Mouse (Mus musculus): ENCODE data around the gene Ppm1l.
"Not testable (repeated sequence)": the region's sequence is repeated elsewhere in the genome, so short reads cannot be mapped to it uniquely, and the experiment has no call there.

The Ppm1l gene

GRCm38 (mm10) chr3:69364151-69364550 is 47.5 kb downstream of the Ppm1l start:
- no peak for DNase-seq (ENCODE audit: low read depth in 2 of 2, low spot score in 2 of 2)

- no peak for DNase-seq (ENCODE audit: low read depth in 2 of 2, low spot score in 2 of 2)
Measured at GRCm38 (mm10) chr3:69367916-69368315, 51.3 kb downstream of the Ppm1l start.

- no peak for DNase-seq (ENCODE audit: low read depth in 2 of 2, low spot score in 2 of 2)
Measured at GRCm38 (mm10) chr3:69372731-69373130, 56.1 kb downstream of the Ppm1l start.

DNA sequence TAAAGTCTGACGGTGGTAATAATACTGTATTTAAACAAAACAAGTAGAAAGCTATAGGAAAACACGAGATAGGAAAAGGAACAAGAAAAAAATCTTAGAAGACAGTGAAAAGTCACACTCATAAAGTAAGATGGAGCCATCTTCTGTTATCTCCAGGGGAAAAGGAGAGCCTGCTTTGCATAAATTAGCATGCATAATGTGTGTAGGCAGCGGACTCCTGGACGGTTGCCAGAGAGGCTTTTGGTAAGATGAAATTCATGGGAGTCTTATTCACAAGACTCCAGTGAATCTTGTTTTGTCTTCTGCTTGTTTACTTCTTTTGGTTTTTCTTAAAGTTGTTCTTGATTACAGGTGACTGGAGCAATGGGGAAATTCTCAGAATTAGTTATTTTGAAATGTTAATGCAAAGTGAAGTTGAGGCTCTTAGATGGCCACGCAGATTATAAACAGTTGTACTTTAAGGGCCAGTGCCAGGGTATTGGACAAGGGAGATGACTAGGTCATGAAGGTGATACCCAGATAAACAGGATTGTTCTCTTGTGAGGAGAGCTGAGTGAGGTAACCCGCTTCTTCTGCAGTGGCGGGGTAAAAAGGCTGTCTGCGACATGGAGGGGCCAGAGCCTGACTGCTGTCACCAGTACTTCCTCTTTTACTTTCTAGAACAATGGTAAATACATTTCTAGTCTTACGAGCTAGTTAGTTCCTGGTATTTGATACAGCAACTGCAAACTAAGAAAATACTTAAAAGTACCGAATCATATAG is 57.1 kb downstream of the Ppm1l start:
- no peak for DNase-seq (ENCODE audit: low read depth in 2 of 2, low spot score in 2 of 2)

DNA sequence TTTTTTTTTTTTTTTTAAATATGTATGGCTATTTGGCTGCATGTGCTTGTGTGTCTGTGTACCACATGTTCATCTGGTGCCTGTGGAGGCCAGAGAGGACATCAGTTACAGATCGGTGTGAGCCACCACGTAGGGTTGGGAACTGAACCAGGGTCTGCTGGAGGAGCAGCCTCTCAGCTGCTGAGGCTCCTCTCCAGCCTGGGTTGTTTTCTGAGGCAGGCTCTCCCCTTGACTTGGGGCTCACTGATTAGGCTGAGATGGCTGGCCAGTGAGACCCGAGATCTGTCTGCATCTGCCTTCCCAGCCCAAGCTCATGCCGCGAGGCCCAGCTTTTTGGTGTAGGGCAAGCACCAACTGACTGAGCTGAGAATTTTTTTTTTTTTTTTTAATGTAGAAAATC is 57.9 kb downstream of the Ppm1l start:
- no peak for DNase-seq (ENCODE audit: low read depth in 2 of 2, low spot score in 2 of 2)

- DNase-seq (ENCODE audit: low read depth in 2 of 2, low spot score in 2 of 2), result no peak
Measured at GRCm38 (mm10) chr3:69374983-69375382, 58.3 kb downstream of the Ppm1l start.

- DNase-seq (ENCODE audit: low read depth in 2 of 2, low spot score in 2 of 2), result no peak
Measured at GRCm38 (mm10) chr3:69381213-69381612, 64.6 kb downstream of the Ppm1l start.

- not testable (repeated sequence) for DNase-seq (ENCODE audit: low read depth in 2 of 2, low spot score in 2 of 2)
Measured at GRCm38 (mm10) chr3:69391834-69392233, 75.2 kb downstream of the Ppm1l start.

DNA sequence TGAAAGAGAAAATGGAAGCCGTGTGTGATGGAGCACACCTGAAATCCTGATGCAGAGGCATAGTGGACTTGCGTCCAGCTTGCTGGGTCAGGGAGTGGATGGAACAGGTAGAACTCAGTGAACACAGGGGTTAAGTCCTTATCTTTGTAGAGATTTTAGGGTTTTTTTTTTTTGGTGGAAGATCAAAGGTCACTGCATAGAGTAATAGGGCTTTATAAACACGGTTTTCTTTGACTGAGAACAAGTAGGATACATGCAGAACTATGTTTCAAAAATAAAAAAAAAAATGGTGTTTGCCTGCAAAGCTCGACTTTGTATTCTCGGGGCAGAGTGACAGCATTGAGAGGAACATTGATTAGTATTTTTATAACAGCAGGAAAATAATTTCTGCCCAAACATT is 75.6 kb downstream of the Ppm1l start:
- no peak for DNase-seq (ENCODE audit: low read depth in 2 of 2, low spot score in 2 of 2)

DNA sequence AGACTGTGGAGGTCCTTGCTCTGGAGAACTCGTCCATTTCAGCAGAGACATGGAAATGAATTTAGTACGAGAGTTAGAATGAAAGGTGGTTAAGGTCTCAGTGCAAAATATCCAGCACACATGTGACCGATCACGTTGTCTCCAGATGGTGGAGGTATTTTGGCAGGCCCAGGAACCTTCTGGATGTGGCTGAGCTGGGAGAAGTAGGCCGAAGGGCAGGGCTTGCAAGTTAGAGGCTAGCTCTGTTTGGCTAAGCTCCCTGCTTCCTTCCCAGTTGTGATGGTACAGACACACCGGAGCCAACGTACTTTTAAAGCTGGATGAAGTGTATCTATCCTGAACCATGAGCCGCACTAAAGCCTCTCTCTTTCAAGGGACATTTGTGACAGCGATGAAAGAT is 76.4 kb downstream of the Ppm1l start:
- DNase-seq (ENCODE audit: low read depth in 2 of 2, low spot score in 2 of 2), result no peak

GRCm38 (mm10) chr3:69393991-69394390 is 77.3 kb downstream of the Ppm1l start:
- DNase-seq (ENCODE audit: low read depth in 2 of 2, low spot score in 2 of 2), result no peak

DNA sequence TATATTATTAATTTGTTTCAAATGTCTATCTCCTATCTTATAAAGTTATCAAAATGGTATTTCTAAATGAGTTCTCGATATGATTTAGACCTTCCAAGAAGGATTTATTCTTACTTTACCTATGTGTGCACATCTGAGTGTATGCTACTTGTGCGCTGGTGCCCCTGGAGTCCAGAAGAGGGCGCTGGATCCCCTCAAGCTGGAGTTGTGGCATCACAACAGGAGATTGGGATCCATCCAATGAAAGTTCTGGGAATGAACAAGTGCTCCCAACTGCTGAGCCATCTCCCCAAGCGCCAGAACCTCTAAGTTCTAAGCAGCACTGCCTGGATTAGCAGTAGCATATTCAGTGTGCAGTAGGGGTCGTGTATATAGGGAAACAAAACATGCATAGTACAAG is 78.4 kb downstream of the Ppm1l start:
- no peak for DNase-seq (ENCODE audit: low read depth in 2 of 2, low spot score in 2 of 2)

DNA sequence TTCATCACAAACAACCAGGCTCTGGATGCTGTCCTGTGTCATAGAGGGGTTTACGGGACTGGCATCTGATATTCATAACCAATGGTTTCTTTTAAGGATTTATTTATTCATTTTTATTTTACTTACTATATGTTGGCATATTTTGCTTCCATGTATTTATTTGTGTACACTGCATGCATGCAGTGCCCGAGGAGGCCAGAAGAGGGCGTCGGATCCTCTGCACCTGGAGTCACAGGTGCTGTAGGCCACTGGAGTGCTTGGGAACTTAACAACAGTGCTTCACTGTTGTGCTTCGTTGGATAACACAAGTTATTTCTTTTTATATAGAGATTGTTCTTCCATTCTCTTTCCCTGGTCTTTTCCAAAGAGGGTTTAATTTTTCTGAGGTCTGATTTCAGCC is 81.1 kb downstream of the Ppm1l start:
- no peak for DNase-seq (ENCODE audit: low read depth in 2 of 2, low spot score in 2 of 2)

- no peak for DNase-seq (ENCODE audit: low read depth in 2 of 2, low spot score in 2 of 2)
Measured at GRCm38 (mm10) chr3:69399336-69399735, 82.7 kb downstream of the Ppm1l start.

DNA sequence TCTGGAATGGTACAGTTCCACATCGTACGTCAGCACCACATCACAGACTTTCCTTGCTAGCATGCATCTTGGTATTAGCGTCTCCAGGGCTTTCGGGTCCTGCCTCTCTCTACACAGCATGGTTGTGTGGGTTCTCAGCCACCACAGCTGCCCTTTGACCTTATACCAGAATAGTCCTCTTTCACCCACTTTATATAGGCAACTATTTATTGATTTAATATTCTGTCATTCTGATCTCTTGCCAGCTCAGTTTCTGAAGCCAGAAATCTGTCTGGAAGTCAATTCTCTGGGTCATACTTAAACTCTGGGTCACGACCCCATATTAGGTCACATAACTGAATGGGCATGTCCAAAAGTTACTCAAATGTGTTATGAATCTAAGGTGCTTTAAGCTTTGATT is 86.5 kb downstream of the Ppm1l start:
- DNase-seq (ENCODE audit: low read depth in 2 of 2, low spot score in 2 of 2), result no peak

DNA sequence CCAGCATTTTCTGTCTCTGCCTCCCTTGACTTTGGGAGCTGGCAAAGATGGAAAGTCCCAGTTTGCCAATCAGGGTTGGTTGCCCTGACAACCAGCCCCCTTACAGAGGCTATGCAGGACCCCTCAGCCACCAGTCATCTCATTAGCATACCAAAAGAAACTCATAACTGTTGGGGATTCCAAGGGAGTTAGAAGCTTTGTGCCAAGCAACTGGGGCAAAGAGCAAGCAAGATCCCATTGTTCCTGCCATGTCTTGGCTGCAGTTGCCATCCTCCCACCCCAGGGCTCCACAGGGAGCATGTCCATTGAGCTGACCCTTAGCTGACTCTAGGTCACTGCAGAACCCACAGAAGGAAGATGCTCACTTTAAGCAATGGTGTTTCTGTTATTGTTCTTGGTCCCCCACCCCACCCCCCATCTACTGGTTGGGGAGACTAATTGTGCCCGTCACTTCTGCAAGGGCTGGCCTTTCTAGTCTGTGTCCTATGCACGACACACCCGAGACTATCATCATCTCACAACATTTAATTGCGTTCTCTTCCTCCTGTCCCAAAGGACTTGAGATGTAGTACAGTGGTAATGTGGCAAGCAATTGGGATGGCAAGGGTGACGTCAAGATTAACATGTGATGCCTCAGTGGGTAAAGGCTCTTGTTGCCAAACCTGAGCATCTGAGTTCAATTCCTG is 89.7 kb downstream of the Ppm1l start:
- no peak for DNase-seq (ENCODE audit: low read depth in 2 of 2, low spot score in 2 of 2)

- DNase-seq (ENCODE audit: low read depth in 2 of 2, low spot score in 2 of 2), result no peak
Measured at GRCm38 (mm10) chr3:69408064-69408463, 91.4 kb downstream of the Ppm1l start.

- no peak for DNase-seq (ENCODE audit: low read depth in 2 of 2, low spot score in 2 of 2)
Measured at GRCm38 (mm10) chr3:69416112-69416511, 99.5 kb downstream of the Ppm1l start.

DNA sequence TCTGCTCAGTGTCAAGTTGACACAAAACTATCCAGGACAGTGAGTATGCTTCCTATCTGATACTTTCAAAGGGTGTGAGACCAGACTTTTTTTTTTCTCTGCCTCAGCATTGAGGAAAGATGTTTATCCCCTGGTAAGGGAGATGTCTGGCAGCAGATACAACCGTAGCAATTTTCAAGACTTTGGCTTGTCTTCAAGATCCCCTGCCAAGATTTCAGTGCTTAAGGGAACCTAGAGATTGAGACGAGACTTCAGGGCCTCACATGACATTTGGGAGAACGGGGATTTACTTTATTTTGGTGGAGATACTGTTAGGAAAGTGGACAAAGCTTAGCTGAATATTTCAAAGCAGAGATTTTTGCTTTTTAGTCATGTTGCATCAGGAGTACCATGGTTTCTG is 106.1 kb downstream of the Ppm1l start:
- no peak for DNase-seq (ENCODE audit: low read depth in 2 of 2, low spot score in 2 of 2)

GRCm38 (mm10) chr3:69423371-69423770 is 106.7 kb downstream of the Ppm1l start:
- DNase-seq (ENCODE audit: low read depth in 2 of 2, low spot score in 2 of 2), result no peak

- not testable (repeated sequence) for DNase-seq (ENCODE audit: low read depth in 2 of 2, low spot score in 2 of 2)
Measured at GRCm38 (mm10) chr3:69424781-69425180, 108.1 kb downstream of the Ppm1l start.

- no peak for DNase-seq (ENCODE audit: low read depth in 2 of 2, low spot score in 2 of 2)
Measured at GRCm38 (mm10) chr3:69427259-69427658, 110.6 kb downstream of the Ppm1l start.

GRCm38 (mm10) chr3:69428221-69428620 is 111.6 kb downstream of the Ppm1l start:
- DNase-seq (ENCODE audit: low read depth in 2 of 2, low spot score in 2 of 2), result no peak
